Mouse (Mus musculus): Measurements from ENCODE around the gene Ube3b. TPM values are rescaled to one million over a fixed set of nuclear protein-coding genes. Genes with fewer than 3 reads are reported as not detected.

The Ube3b gene
- total and polyA plus RNA-seq, 3 experiments = 11.7 to 29.8 (median 22.1) TPM

- TF ChIP-seq SMC3 (IDR thresholded peaks at IDR 0.05; ENCODE audit: low read depth, low read length) (no peak), USF2 (conservative IDR thresholded peaks at IDR 0.05; ENCODE audit: low read depth, low read length) (no peak), SIN3A (IDR thresholded peaks at IDR 0.05; ENCODE audit: low read length) (no peak), ZC3H11A (IDR thresholded peaks at IDR 0.05; ENCODE audit: low read depth, low read length) (no peak), ZKSCAN1 (IDR thresholded peaks at IDR 0.05; ENCODE audit: borderline replicate concordance, low read depth, low read length) (no peak), RCOR1 (conservative IDR thresholded peaks at IDR 0.05; ENCODE audit: low read depth, low read length) (no peak), KAT2A (IDR thresholded peaks at IDR 0.05; ENCODE audit: insufficient replicate concordance, low read length) (no peak), ZNF384 (IDR thresholded peaks at IDR 0.05; ENCODE audit: low read depth, low read length) (no peak), ZMIZ1 (IDR thresholded peaks at IDR 0.05; ENCODE audit: low read depth, low read length) (no peak), POLR2AphosphoS2 (IDR thresholded peaks at IDR 0.05; ENCODE audit: low read depth, low read length) (no peak), CTCF (conservative IDR thresholded peaks at IDR 0.05 in 1 of 2, IDR thresholded peaks at IDR 0.05 in 1 of 2; ENCODE audit: low read depth in 2 of 2, low read length in 2 of 2) (no peak)
- no peak overlapping the region for H3K4me3 ChIP-seq (replicated peaks in 1 of 3; ENCODE audit: low read depth in 2 of 3, low read length in 2 of 3, poor library complexity in 1 of 3)
- dilution Hi-C loops (cut with MboI; ENCODE audit: extremely low pct_ligation_motif_present, extremely low pct_unique_long_range_greater_than_20kb, low sequenced_read_pairs) (no loop called here), in situ Hi-C loops (cut with MboI; ENCODE audit: low pct_ligation_motif_present, low pct_unique_long_range_greater_than_20kb, low sequenced_read_pairs) (no loop called here)
- H3K27me3 ChIP-seq (replicated peaks) = no peaks in the 10 kb centered on the region
- no peak overlapping the region for H3K9ac ChIP-seq (ENCODE audit: insufficient read depth, low read depth)
- H3K27ac ChIP-seq (ENCODE audit: insufficient read depth, low read depth) = no peak overlapping the region
- H3K79me2 ChIP-seq (replicated peaks; ENCODE audit: control insufficient read depth, extremely low read depth, insufficient read depth, poor library complexity, severe bottlenecking) = no peaks in the 10 kb centered on the region
- H3K9me3 ChIP-seq (replicated peaks; ENCODE audit: low read length) = no peaks in the 10 kb centered on the region
- H3K36me3 ChIP-seq (replicated peaks in 1 of 2; ENCODE audit: control insufficient read depth in 1 of 2, insufficient read depth in 1 of 2, low read length in 1 of 2) = peaks cover 25 to 54% of the 10 kb centered on the region in 2 experiments
- H3K4me1 ChIP-seq (ENCODE audit: control insufficient read depth in 1 of 2, insufficient read depth in 2 of 2) = no peaks in the 10 kb centered on the region
- no peak overlapping the region for H3K4me2 ChIP-seq (ENCODE audit: insufficient read depth, low read depth, poor library complexity, severe bottlenecking)
- DNase-seq (ENCODE audit: extremely low read depth) = no peak
These were observed 42.2 kb downstream of the Ube3b start for GRCm38 (mm10) chr5:114422591-114422990.

GRCm38 (mm10) chr5:114423961-114424360, 43.6 kb downstream of the Ube3b start:
- Histone ChIP-seq H3K9ac (ENCODE audit: insufficient read depth, low read depth) (no peak overlapping the region), H3K4me2 (ENCODE audit: insufficient read depth, low read depth, poor library complexity, severe bottlenecking) (no peak overlapping the region), H3K4me1 (ENCODE audit: control insufficient read depth in 1 of 2, insufficient read depth in 2 of 2) (no peaks in the 10 kb centered on the region), H3K79me2 (replicated peaks; ENCODE audit: control insufficient read depth, extremely low read depth, insufficient read depth, poor library complexity, severe bottlenecking) (no peaks in the 10 kb centered on the region), H3K27ac (ENCODE audit: insufficient read depth, low read depth) (no peak overlapping the region), H3K4me3 (replicated peaks in 1 of 3; ENCODE audit: low read depth in 2 of 3, low read length in 2 of 3, poor library complexity in 1 of 3) (no peak overlapping the region), H3K36me3 (replicated peaks in 1 of 2; ENCODE audit: control insufficient read depth in 1 of 2, insufficient read depth in 1 of 2, low read length in 1 of 2) (peaks cover 12 to 41% of the 10 kb centered on the region in 2 experiments), H3K9me3 (replicated peaks; ENCODE audit: low read length) (no peaks in the 10 kb centered on the region), H3K27me3 (replicated peaks) (no peaks in the 10 kb centered on the region)
- DNase-seq (ENCODE audit: extremely low read depth) = no peak
- TF ChIP-seq SIN3A (IDR thresholded peaks at IDR 0.05; ENCODE audit: low read length) (no peak), NELFE (IDR thresholded peaks at IDR 0.05; ENCODE audit: low read depth, low read length) (no peak), POLR2A (IDR thresholded peaks at IDR 0.05; ENCODE audit: low read depth, low read length) (no peak), CHD1 (IDR thresholded peaks at IDR 0.05; ENCODE audit: low read depth, low read length) (no peak), TBP (conservative IDR thresholded peaks at IDR 0.05; ENCODE audit: low read depth, low read length) (no peak), CHD2 (IDR thresholded peaks at IDR 0.05; ENCODE audit: low read length) (no peak), ZC3H11A (IDR thresholded peaks at IDR 0.05; ENCODE audit: low read depth, low read length) (no peak), MAZ (IDR thresholded peaks at IDR 0.05; ENCODE audit: low read depth, low read length) (no peak)
- dilution Hi-C loops (cut with MboI; ENCODE audit: extremely low pct_ligation_motif_present, extremely low pct_unique_long_range_greater_than_20kb, low sequenced_read_pairs) = no loop called here
- in situ Hi-C loops (cut with MboI; ENCODE audit: low pct_ligation_motif_present, low pct_unique_long_range_greater_than_20kb, low sequenced_read_pairs) = no loop called here

Data from CH12.LX (cell line).